Mouse (Mus musculus): ENCODE measurements around the gene Hist1h2an. TPM values are rescaled to one million over a fixed set of nuclear protein-coding genes. Genes with fewer than 3 reads are reported as not detected.
"Not testable (repeated sequence)": the region's sequence is repeated elsewhere in the genome, so short reads cannot be mapped to it uniquely, and the experiment has no call there.

Hist1h2an gene
- polyA plus RNA-seq, 1 experiment from 2014 or later: not detected

- not testable (repeated sequence) for H3K4me3 ChIP-seq (ENCODE audit: low read depth, low read length); H3K4me2 ChIP-seq (ENCODE audit: low read depth, low read length); H3K4me1 ChIP-seq (ENCODE audit: control insufficient read depth, insufficient read depth, low read length); H3K27ac ChIP-seq (ENCODE audit: low read depth, low read length); H3K27me3 ChIP-seq (ENCODE audit: control insufficient read depth, insufficient read depth, low read length); H3K36me3 ChIP-seq (ENCODE audit: control insufficient read depth, insufficient read depth, low read length); H3K9ac ChIP-seq (replicated peaks; ENCODE audit: low read depth, low read length); H3K9me3 ChIP-seq (ENCODE audit: control insufficient read depth, low read length)
- ATAC-seq (ENCODE audit: low read depth): peak; percentile 22
- no CpG with 5 or more reads among the region's 8 CpGs for WGBS
Measured at GRCm38 (mm10) chr13:21811074-21811473, 24.1 kb upstream of the Hist1h2an start.

GRCm38 (mm10) chr13:21810073-21810472, 23.1 kb upstream of the Hist1h2an start, which contains the start of the genes Hist1h2bq and Hist1h2ao:
Gene Hist1h2bq (minus strand): TSS chr13:21810197.
Gene Hist1h2ao (plus strand): TSS chr13:21810465.
- ATAC-seq (ENCODE audit: low read depth): peak; percentile 98
- no CpG with 5 or more reads among the region's 23 CpGs for WGBS

DNA sequence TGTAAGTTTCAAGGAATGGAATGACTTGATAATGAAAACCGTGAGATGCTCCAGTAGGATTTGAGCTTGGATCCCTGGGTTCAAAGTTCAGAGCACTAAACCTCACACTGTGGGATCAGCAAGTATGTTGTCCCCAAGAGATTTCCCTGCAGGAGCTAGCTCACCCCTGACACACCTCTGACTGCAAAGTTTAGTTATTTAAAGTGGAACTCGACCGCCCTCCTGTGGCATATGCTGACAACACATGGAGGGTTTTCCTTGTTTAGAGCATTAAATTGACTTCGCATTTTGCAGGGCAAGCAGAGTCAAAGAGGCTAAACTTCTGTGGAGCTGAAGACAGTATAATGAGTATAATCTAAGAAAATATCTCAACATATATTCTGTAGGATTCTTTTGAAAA, 16.0 kb upstream of the Hist1h2an start:
- not testable (repeated sequence) for H3K36me3 ChIP-seq (ENCODE audit: control insufficient read depth, insufficient read depth, low read length); H3K4me3 ChIP-seq (ENCODE audit: low read depth, low read length)
- ATAC-seq (ENCODE audit: low read depth): peak; percentile 68; the same call in 1 of the 2 replicates

More at GRCm38 (mm10) chr13:21810073-21810472, 23.1 kb upstream of the Hist1h2an start, which contains the start of the genes Hist1h2bq and Hist1h2ao:
- H3K9ac ChIP-seq (replicated peaks; ENCODE audit: low read depth, low read length); H3K4me1 ChIP-seq (ENCODE audit: control insufficient read depth, insufficient read depth, low read length); H3K27me3 ChIP-seq (ENCODE audit: control insufficient read depth, insufficient read depth, low read length); H3K9me3 ChIP-seq (ENCODE audit: control insufficient read depth, low read length); H3K4me3 ChIP-seq (ENCODE audit: low read depth, low read length); H3K27ac ChIP-seq (ENCODE audit: low read depth, low read length); H3K36me3 ChIP-seq (ENCODE audit: control insufficient read depth, insufficient read depth, low read length); H3K4me2 ChIP-seq (ENCODE audit: low read depth, low read length): not testable (repeated sequence)

DNA sequence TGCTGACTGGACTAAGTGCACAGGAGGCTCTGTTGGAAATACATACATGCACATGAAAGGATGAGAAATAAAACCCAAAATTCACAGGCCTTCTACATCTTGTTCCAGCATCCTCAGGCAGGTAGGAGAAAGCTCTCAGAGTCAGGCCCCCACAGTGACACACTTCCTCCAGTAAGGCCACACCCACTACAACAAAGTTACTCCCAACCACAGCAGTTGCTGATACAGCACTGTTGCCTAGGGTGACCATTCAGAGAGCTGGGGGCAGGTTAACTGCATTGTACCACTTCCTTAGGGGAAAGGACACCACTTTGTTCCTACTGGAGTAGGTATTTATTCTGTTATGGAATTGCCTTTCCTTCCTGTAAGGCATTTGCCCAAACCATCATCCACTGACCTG, 10.1 kb upstream of the Hist1h2an start:
- not testable (repeated sequence) for H3K4me2 ChIP-seq (ENCODE audit: low read depth, low read length); H3K9me3 ChIP-seq (ENCODE audit: control insufficient read depth, low read length); H3K4me1 ChIP-seq (ENCODE audit: control insufficient read depth, insufficient read depth, low read length); H3K27ac ChIP-seq (ENCODE audit: low read depth, low read length); H3K9ac ChIP-seq (replicated peaks; ENCODE audit: low read depth, low read length); H3K36me3 ChIP-seq (ENCODE audit: control insufficient read depth, insufficient read depth, low read length); H3K4me3 ChIP-seq (ENCODE audit: low read depth, low read length); ATAC-seq (ENCODE audit: low read depth); H3K27me3 ChIP-seq (ENCODE audit: control insufficient read depth, insufficient read depth, low read length)

More for the DNA sequence above, 16.0 kb upstream of the Hist1h2an start:
- WGBS: no CpG with 5 or more reads among the region's 4 CpGs
- H3K27me3 ChIP-seq (ENCODE audit: control insufficient read depth, insufficient read depth, low read length); H3K9me3 ChIP-seq (ENCODE audit: control insufficient read depth, low read length); H3K4me2 ChIP-seq (ENCODE audit: low read depth, low read length); H3K27ac ChIP-seq (ENCODE audit: low read depth, low read length); H3K9ac ChIP-seq (replicated peaks; ENCODE audit: low read depth, low read length); H3K4me1 ChIP-seq (ENCODE audit: control insufficient read depth, insufficient read depth, low read length): not testable (repeated sequence)

GRCm38 (mm10) chr13:21795584-21795983, 8.6 kb upstream of the Hist1h2an start:
- Histone ChIP-seq H3K4me3 (ENCODE audit: low read depth, low read length) (no peak overlapping the region), H3K4me1 (ENCODE audit: control insufficient read depth, insufficient read depth, low read length) (no peaks in the 10 kb centered on the region), H3K9me3 (ENCODE audit: control insufficient read depth, low read length) (no peaks in the 10 kb centered on the region), H3K36me3 (ENCODE audit: control insufficient read depth, insufficient read depth, low read length) (no peaks in the 10 kb centered on the region), H3K27ac (ENCODE audit: low read depth, low read length) (no peak overlapping the region), H3K4me2 (ENCODE audit: low read depth, low read length) (no peak overlapping the region), H3K27me3 (ENCODE audit: control insufficient read depth, insufficient read depth, low read length) (no peaks in the 10 kb centered on the region), H3K9ac (replicated peaks; ENCODE audit: low read depth, low read length) (no peak overlapping the region)
- WGBS: 91% methylated on average over 7 of the region's 7 CpGs
- ATAC-seq (ENCODE audit: low read depth): no peak

DNA sequence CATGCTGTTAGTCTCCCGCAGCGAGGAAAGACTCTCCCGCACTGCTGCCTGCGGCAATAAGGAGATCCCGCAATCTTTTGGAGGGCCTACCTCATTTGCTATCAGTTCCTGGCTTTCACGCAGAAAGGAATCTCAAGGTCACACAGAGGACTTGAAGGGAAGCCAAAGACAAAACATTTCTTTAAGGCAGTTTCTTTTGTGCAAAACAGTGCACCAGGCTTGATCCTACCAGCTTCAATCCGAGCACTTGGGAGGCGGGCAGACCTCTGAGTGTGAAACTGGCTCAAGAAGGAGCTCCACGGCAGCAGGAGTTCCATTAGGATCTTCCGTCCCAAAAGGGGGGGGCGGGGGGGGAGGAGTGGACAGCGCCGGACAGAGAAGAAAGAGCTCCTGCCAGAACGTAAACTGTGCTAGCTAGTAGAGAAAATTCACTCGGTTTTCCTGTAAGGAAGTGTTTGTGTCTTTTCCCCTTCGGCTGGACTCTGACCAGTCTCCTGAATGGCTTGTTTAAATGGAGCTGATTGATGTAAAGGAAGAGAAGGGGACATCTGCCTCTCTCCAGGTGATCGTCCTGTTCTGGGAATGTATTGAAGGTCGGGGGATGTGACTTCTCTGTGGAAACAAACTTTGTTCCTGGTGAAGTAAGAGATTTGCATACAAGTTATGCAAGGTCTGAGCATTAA, 3.7 kb upstream of the Hist1h2an start:
- Histone ChIP-seq H3K27ac (ENCODE audit: low read depth, low read length) (no peak overlapping the region), H3K27me3 (ENCODE audit: control insufficient read depth, insufficient read depth, low read length) (no peaks in the 10 kb centered on the region), H3K4me2 (ENCODE audit: low read depth, low read length) (peak overlapping the region; percentile 40), H3K36me3 (ENCODE audit: control insufficient read depth, insufficient read depth, low read length) (no peaks in the 10 kb centered on the region), H3K4me3 (ENCODE audit: low read depth, low read length) (no peak overlapping the region), H3K9me3 (ENCODE audit: control insufficient read depth, low read length) (no peaks in the 10 kb centered on the region), H3K9ac (replicated peaks; ENCODE audit: low read depth, low read length) (no peak overlapping the region), H3K4me1 (ENCODE audit: control insufficient read depth, insufficient read depth, low read length) (peaks cover 12% of the 10 kb centered on the region)
- 7% methylated on average over 17 of the region's 18 CpGs for WGBS
- no peak for ATAC-seq (ENCODE audit: low read depth)

GRCm38 (mm10) chr13:21789925-21790324, 2.9 kb upstream of the Hist1h2an start:
- H3K4me2 ChIP-seq (ENCODE audit: low read depth, low read length): no peak overlapping the region
- 57% methylated on average over 6 of the region's 6 CpGs for WGBS
- H3K27me3 ChIP-seq (ENCODE audit: control insufficient read depth, insufficient read depth, low read length): no peaks in the 10 kb centered on the region
- no peak for ATAC-seq (ENCODE audit: low read depth)
- no peak overlapping the region for H3K27ac ChIP-seq (ENCODE audit: low read depth, low read length)
- no peak overlapping the region for H3K4me3 ChIP-seq (ENCODE audit: low read depth, low read length)
- peaks cover 12% of the 10 kb centered on the region for H3K4me1 ChIP-seq (ENCODE audit: control insufficient read depth, insufficient read depth, low read length)
- no peaks in the 10 kb centered on the region for H3K36me3 ChIP-seq (ENCODE audit: control insufficient read depth, insufficient read depth, low read length)
- no peaks in the 10 kb centered on the region for H3K9me3 ChIP-seq (ENCODE audit: control insufficient read depth, low read length)
- no peak overlapping the region for H3K9ac ChIP-seq (replicated peaks; ENCODE audit: low read depth, low read length)

- Histone ChIP-seq H3K27ac (ENCODE audit: low read depth, low read length) (peak overlapping the region; percentile 5; the same call in 1 of the 2 replicates), H3K4me2 (ENCODE audit: low read depth, low read length) (peak overlapping the region; percentile 56), H3K4me3 (ENCODE audit: low read depth, low read length) (peak overlapping the region; percentile 29), H3K4me1 (ENCODE audit: control insufficient read depth, insufficient read depth, low read length) (peaks cover 16% of the 10 kb centered on the region), H3K9me3 (ENCODE audit: control insufficient read depth, low read length) (no peaks in the 10 kb centered on the region), H3K9ac (replicated peaks; ENCODE audit: low read depth, low read length) (no peak overlapping the region), H3K36me3 (ENCODE audit: control insufficient read depth, insufficient read depth, low read length) (no peaks in the 10 kb centered on the region), H3K27me3 (ENCODE audit: control insufficient read depth, insufficient read depth, low read length) (no peaks in the 10 kb centered on the region)
- peak; percentile 29; the same call in 1 of the 2 replicates for ATAC-seq (ENCODE audit: low read depth)
- 12% methylated on average over 14 of the region's 21 CpGs for WGBS
Measured at GRCm38 (mm10) chr13:21787760-21788593, 959 bp upstream of the Hist1h2an start.
